Mouse (Mus musculus): Measurements from ENCODE around the gene Usp2. TPM values are rescaled to one million over a fixed set of nuclear protein-coding genes. Genes with fewer than 3 reads are reported as not detected.

The Usp2 gene
- total and polyA plus RNA-seq, 3 experiments: 3.6 to 13.9 TPM; not detected in 1

- Histone ChIP-seq H3K79me2 (ENCODE audit: control insufficient read depth, insufficient read depth, low read length, poor library complexity) (no peaks in the 10 kb centered on the region; the same call in 1 of the 2 replicates), H3K27me3 (ENCODE audit: control insufficient read depth in 1 of 2, insufficient read depth in 2 of 2, low read length in 2 of 2) (no peaks in the 10 kb centered on the region), H3K4me1 (ENCODE audit: control insufficient read depth in 1 of 2, insufficient read depth in 2 of 2, low read length in 2 of 2) (peaks cover 0 to 25% of the 10 kb centered on the region in 2 experiments; a peak in 3 of 4 replicates), H3K9me3 (replicated peaks; ENCODE audit: insufficient read depth, low read length) (no peaks in the 10 kb centered on the region), H3K36me3 (ENCODE audit: control insufficient read depth in 1 of 2, insufficient read depth in 2 of 2, low read length in 2 of 2) (peaks cover 0 to 7% of the 10 kb centered on the region in 2 experiments; a peak in 2 of 4 replicates), H3K4me3 (ENCODE audit: control insufficient read depth in 1 of 2, insufficient read depth in 1 of 2, low read depth in 2 of 2, low read length in 2 of 2) (no peak overlapping the region), H3K9ac (ENCODE audit: control insufficient read depth, low read depth, low read length, poor library complexity, severe bottlenecking) (no peak overlapping the region), H3K27ac (ENCODE audit: control insufficient read depth, low read depth, low read length) (no peak overlapping the region)
- no peak for TF ChIP-seq CTCF (IDR thresholded peaks at IDR 0.05 in 2 of 3, conservative IDR thresholded peaks at IDR 0.05 in 1 of 3; ENCODE audit: control insufficient read depth in 1 of 3, insufficient read depth in 1 of 3, low read depth in 2 of 3, low read length in 3 of 3, poor library complexity in 1 of 3, severe bottlenecking in 1 of 3)
- no peak for TF ChIP-seq EP300 (IDR thresholded peaks at IDR 0.05; ENCODE audit: low read depth in 1 of 2, low read length in 2 of 2)
- TF ChIP-seq TCF12 (IDR thresholded peaks at IDR 0.05; ENCODE audit: low read depth, low read length): no peak
- no peak for TF ChIP-seq ZMIZ1 (IDR thresholded peaks at IDR 0.05; ENCODE audit: low read depth, low read length)
- no peak for TF ChIP-seq POLR2AphosphoS5 (IDR thresholded peaks at IDR 0.05; ENCODE audit: borderline replicate concordance, low read depth, low read length)
- TF ChIP-seq E2F4 (IDR thresholded peaks at IDR 0.05; ENCODE audit: borderline replicate concordance, low read depth, low read length): no peak
- no peak for TF ChIP-seq MEF2A (IDR thresholded peaks at IDR 0.05; ENCODE audit: extremely low read depth, insufficient replicate concordance, low read depth, low read length, poor library complexity, severe bottlenecking)
- no peak for TF ChIP-seq MYB (IDR thresholded peaks at IDR 0.05; ENCODE audit: low read depth, low read length)
- no peak for TF ChIP-seq ZNF384 (IDR thresholded peaks at IDR 0.05; ENCODE audit: low read depth, low read length)
- TF ChIP-seq RAD21 (IDR thresholded peaks at IDR 0.05; ENCODE audit: low read depth, low read length): no peak
- no peak for TF ChIP-seq CHD2 (IDR thresholded peaks at IDR 0.05; ENCODE audit: low read length)
- TF ChIP-seq BHLHE40 (IDR thresholded peaks at IDR 0.05; ENCODE audit: borderline replicate concordance, low read depth, low read length): no peak
- no peak for TF ChIP-seq MAFK (IDR thresholded peaks at IDR 0.05; ENCODE audit: borderline replicate concordance, low read depth, low read length)
- TF ChIP-seq SMC3 (IDR thresholded peaks at IDR 0.05; ENCODE audit: low read depth, low read length): no peak
- no peak for DNase-seq (ENCODE audit: low read depth, low spot score)
These were observed 19.2 kb downstream of the Usp2 start for GRCm38 (mm10) chr9:44085741-44086665.

- TF ChIP-seq TCF12 (IDR thresholded peaks at IDR 0.05; ENCODE audit: low read depth, low read length) (no peak), MXI1 (IDR thresholded peaks at IDR 0.05; ENCODE audit: low read depth, low read length) (no peak), MEF2A (IDR thresholded peaks at IDR 0.05; ENCODE audit: extremely low read depth, insufficient replicate concordance, low read depth, low read length, poor library complexity, severe bottlenecking) (no peak), GABPA (IDR thresholded peaks at IDR 0.05; ENCODE audit: low read depth, low read length) (no peak), MYB (IDR thresholded peaks at IDR 0.05; ENCODE audit: low read depth, low read length) (no peak), USF2 (IDR thresholded peaks at IDR 0.05; ENCODE audit: borderline replicate concordance in 1 of 2, insufficient read depth in 1 of 2, low read depth in 1 of 2, low read length in 2 of 2) (no peak)
- no peak for DNase-seq (ENCODE audit: low read depth, low spot score)
- peaks cover 0 to 7% of the 10 kb centered on the region in 2 experiments; a peak in 2 of 4 replicates for H3K36me3 ChIP-seq (ENCODE audit: control insufficient read depth in 1 of 2, insufficient read depth in 2 of 2, low read length in 2 of 2)
- H3K9ac ChIP-seq (ENCODE audit: control insufficient read depth, low read depth, low read length, poor library complexity, severe bottlenecking): no peak overlapping the region
- H3K27ac ChIP-seq (ENCODE audit: control insufficient read depth, low read depth, low read length): no peak overlapping the region
- no peaks in the 10 kb centered on the region for H3K9me3 ChIP-seq (replicated peaks; ENCODE audit: insufficient read depth, low read length)
- no peaks in the 10 kb centered on the region for H3K27me3 ChIP-seq (ENCODE audit: control insufficient read depth in 1 of 2, insufficient read depth in 2 of 2, low read length in 2 of 2)
- H3K4me1 ChIP-seq (ENCODE audit: control insufficient read depth in 1 of 2, insufficient read depth in 2 of 2, low read length in 2 of 2): peaks cover 0 to 25% of the 10 kb centered on the region in 2 experiments; a peak in 3 of 4 replicates
- H3K4me3 ChIP-seq (ENCODE audit: control insufficient read depth in 1 of 2, insufficient read depth in 1 of 2, low read depth in 2 of 2, low read length in 2 of 2): no peak overlapping the region
- no peaks in the 10 kb centered on the region; the same call in 1 of the 2 replicates for H3K79me2 ChIP-seq (ENCODE audit: control insufficient read depth, insufficient read depth, low read length, poor library complexity)
These were observed 20.1 kb downstream of the Usp2 start for GRCm38 (mm10) chr9:44086960-44087359.

Measured in MEL (cell line).